Mouse (Mus musculus) testis, adult 2 months (tissue): Measurements from ENCODE around the gene 5730596B20Rik. TPM values are rescaled to one million over a fixed set of nuclear protein-coding genes. Genes with fewer than 3 reads are reported as not detected.
A peak's percentile ranks its signal among the peaks of the same experiment; 100 is the strongest.

ENCODE experiments used
- H3K27ac ChIP-seq: fragments of 200-500 bp; 2 replicates; pipeline ENCODE4 v1.5.1; 2012; ENCODE audit warnings: low read depth, low read length; ENCODE audit not compliant: control insufficient read depth, insufficient read depth
- H3K27me3 ChIP-seq: fragments of 200-500 bp; 2 replicates; pipeline ENCODE4 v1.6.1; 2012; ENCODE audit warnings: mild to moderate bottlenecking, low read length, moderate library complexity; ENCODE audit not compliant: control insufficient read depth, insufficient read depth
- H3K36me3 ChIP-seq: fragments of 200-500 bp; 2 replicates; pipeline ENCODE4 v1.6.1; 2012; ENCODE audit warnings: mild to moderate bottlenecking, low read length; ENCODE audit not compliant: control insufficient read depth, insufficient read depth
- H3K4me1 ChIP-seq: fragments of 200-500 bp; 2 replicates; pipeline ENCODE4 v1.6.1; 2012; ENCODE audit warnings: low read length; ENCODE audit not compliant: control insufficient read depth, insufficient read depth
- H3K4me3 ChIP-seq: fragments of 200-500 bp; 2 replicates; pipeline ENCODE4 v1.5.1; 2012; ENCODE audit warnings: low read depth, mild to moderate bottlenecking, low read length, moderate library complexity, mixed read lengths; ENCODE audit not compliant: control insufficient read depth
- CTCF ChIP-seq: fragments of 200-500 bp; IDR thresholded peaks from 2 replicates; pipeline ENCODE4 v1.5.1; 2012; ENCODE audit warnings: low read depth, mild to moderate bottlenecking, inconsistent platforms, low read length, moderate library complexity; ENCODE audit not compliant: control insufficient read depth, insufficient read depth, insufficient replicate concordance
- POLR2A ChIP-seq: fragments of 200-500 bp; IDR thresholded peaks from 2 replicates; pipeline ENCODE4 v1.6.1; 2012; ENCODE audit warnings: low read depth, mild to moderate bottlenecking, inconsistent platforms, low read length, moderate library complexity; ENCODE audit not compliant: control insufficient read depth
- polyA plus RNA-seq: library from polyadenylated mRNA; depleted of rRNA; stranded (reverse); fragments of >200 nt; gene quantifications from 2 replicates; pipeline ENCODE4 v1.2.3, GENCODE M21; 2012

The 5730596B20Rik gene
- polyA plus RNA-seq, 1 experiment, result not detected

- H3K27me3 ChIP-seq, result no peaks in the 10 kb centered on the region; the same call in 1 of the 2 replicates
- H3K4me1 ChIP-seq, result peaks cover 9% of the 10 kb centered on the region
- no peak overlapping the region for H3K4me3 ChIP-seq
- TF ChIP-seq CTCF (no peak), POLR2A (no peak)
- H3K36me3 ChIP-seq, result no peaks in the 10 kb centered on the region
- no peak overlapping the region for H3K27ac ChIP-seq
These were observed 24.0 kb upstream of the 5730596B20Rik start for GRCm38 (mm10) chr6:52153270-52153669.

- no peak overlapping the region for H3K4me3 ChIP-seq
- no peak overlapping the region for H3K27ac ChIP-seq
- no peaks in the 10 kb centered on the region; the same call in 1 of the 2 replicates for H3K27me3 ChIP-seq
- H3K36me3 ChIP-seq, result no peaks in the 10 kb centered on the region
- H3K4me1 ChIP-seq, result peaks cover 14% of the 10 kb centered on the region
- TF ChIP-seq CTCF (no peak), POLR2A (no peak)
These were observed 23.3 kb upstream of the 5730596B20Rik start for GRCm38 (mm10) chr6:52154044-52154443.

- H3K4me1 ChIP-seq, result peaks cover 21% of the 10 kb centered on the region
- no peaks in the 10 kb centered on the region; the same call in 1 of the 2 replicates for H3K27me3 ChIP-seq
- TF ChIP-seq POLR2A, result no peak
- TF ChIP-seq CTCF, result no peak
- no peak overlapping the region for H3K4me3 ChIP-seq
- H3K27ac ChIP-seq, result no peak overlapping the region
- no peaks in the 10 kb centered on the region for H3K36me3 ChIP-seq
These were observed 21.8 kb upstream of the 5730596B20Rik start for GRCm38 (mm10) chr6:52155471-52155870.

GRCm38 (mm10) chr6:52156551-52157200, 20.6 kb upstream of the 5730596B20Rik start:
- TF ChIP-seq CTCF, result no peak
- TF ChIP-seq POLR2A, result no peak
- Histone ChIP-seq H3K27me3 (peaks cover 3% of the 10 kb centered on the region; the same call in 1 of the 2 replicates), H3K4me1 (peaks cover 26% of the 10 kb centered on the region), H3K36me3 (no peaks in the 10 kb centered on the region), H3K4me3 (no peak overlapping the region), H3K27ac (no peak overlapping the region)

GRCm38 (mm10) chr6:52157466-52158275, 19.6 kb upstream of the 5730596B20Rik start:
- Histone ChIP-seq H3K4me3 (peak overlapping the region; percentile 69), H3K27ac (no peak overlapping the region), H3K36me3 (no peaks in the 10 kb centered on the region), H3K27me3 (peaks cover 3% of the 10 kb centered on the region; the same call in 1 of the 2 replicates), H3K4me1 (peaks cover 26% of the 10 kb centered on the region)
- TF ChIP-seq CTCF (no peak), POLR2A (no peak)

GRCm38 (mm10) chr6:52158276-52159051, 18.8 kb upstream of the 5730596B20Rik start, which contains the start of gene Hoxa1:
Hoxa1 (minus strand) TSS chr6:52158317.
- TF ChIP-seq CTCF, result no peak
- no peak for TF ChIP-seq POLR2A
- H3K4me3 ChIP-seq, result peak within 1 kb of the TSS; percentile 69
- H3K36me3 ChIP-seq, result no peaks in the 10 kb centered on the region
- no peak within 1 kb of the TSS for H3K27ac ChIP-seq
- peaks cover 7% of the 10 kb centered on the region; the same call in 1 of the 2 replicates for H3K27me3 ChIP-seq
- peaks cover 29% of the 10 kb centered on the region for H3K4me1 ChIP-seq

- Histone ChIP-seq H3K36me3 (no peaks in the 10 kb centered on the region), H3K27ac (no peak overlapping the region), H3K27me3 (peaks cover 13% of the 10 kb centered on the region; the same call in 1 of the 2 replicates), H3K4me3 (no peak overlapping the region), H3K4me1 (peaks cover 33% of the 10 kb centered on the region)
- no peak for TF ChIP-seq POLR2A
- no peak for TF ChIP-seq CTCF
These were observed 18.0 kb upstream of the 5730596B20Rik start for GRCm38 (mm10) chr6:52159164-52159761.
